Mouse (Mus musculus) MEL-GATA-1-ER (cell line): Measurements from ENCODE around the gene Traf2.
"Not testable (repeated sequence)": the region's sequence is repeated elsewhere in the genome, so short reads cannot be mapped to it uniquely, and the experiment has no call there.

Experiments
- DNase-seq: peaks from one replicate; pipeline ENCODE4 v3.0.0-alpha.2; 2012; ENCODE audit warnings: low read depth; ENCODE audit errors: extremely low read depth

Gene Traf2

GRCm38 (mm10) chr2:25575432-25576027 lies 28.8 kb upstream of the Traf2 start:
- no peak for DNase-seq

- peak; percentile 97 for DNase-seq
Measured at GRCm38 (mm10) chr2:25574579-25575431, 28.1 kb upstream of the Traf2 start, which contains the start of the genes Mamdc4 and Phpt1. Mamdc4 (minus strand) TSS chr2:25574845. Phpt1 (minus strand) TSS chr2:25575224.

GRCm38 (mm10) chr2:25574136-25574535 lies 27.4 kb upstream of the Traf2 start:
- DNase-seq = no peak

- no peak for DNase-seq
Measured at GRCm38 (mm10) chr2:25573068-25573467, 26.3 kb upstream of the Traf2 start.

- no peak for DNase-seq
Measured at GRCm38 (mm10) chr2:25571221-25571620, 24.5 kb upstream of the Traf2 start.

- DNase-seq = no peak
Measured at GRCm38 (mm10) chr2:25569323-25569722, 22.6 kb upstream of the Traf2 start.

- no peak for DNase-seq
Measured at GRCm38 (mm10) chr2:25568473-25569019, 21.8 kb upstream of the Traf2 start.

GRCm38 (mm10) chr2:25566558-25566957 lies 19.8 kb upstream of the Traf2 start:
- DNase-seq = no peak

- no peak for DNase-seq
Measured at GRCm38 (mm10) chr2:25565741-25566140, 19.0 kb upstream of the Traf2 start.

- no peak for DNase-seq
Measured at GRCm38 (mm10) chr2:25561946-25562345, 15.2 kb upstream of the Traf2 start.

GRCm38 (mm10) chr2:25560551-25560950 lies 13.8 kb upstream of the Traf2 start:
- no peak for DNase-seq

- no peak for DNase-seq
Measured at GRCm38 (mm10) chr2:25558774-25559173, 12.0 kb upstream of the Traf2 start.

- DNase-seq = no peak
Measured at GRCm38 (mm10) chr2:25557964-25558360, 11.2 kb upstream of the Traf2 start.

- DNase-seq = no peak
Measured at GRCm38 (mm10) chr2:25557221-25557963, 10.7 kb upstream of the Traf2 start, which contains the start of gene Edf1. Edf1 (plus strand) TSS chr2:25557847.

GRCm38 (mm10) chr2:25556296-25556695 lies 9.6 kb upstream of the Traf2 start:
- no peak for DNase-seq

GRCm38 (mm10) chr2:25555479-25555878 lies 8.7 kb upstream of the Traf2 start:
- DNase-seq = not testable (repeated sequence)

- peak; percentile 36 for DNase-seq
Measured at GRCm38 (mm10) chr2:25553171-25553786, 6.5 kb upstream of the Traf2 start.

- DNase-seq = no peak
Measured at GRCm38 (mm10) chr2:25551186-25551585, 4.4 kb upstream of the Traf2 start.

GRCm38 (mm10) chr2:25549021-25549991 lies 2.6 kb upstream of the Traf2 start:
- no peak for DNase-seq
